In genomic region chr9:108198621-108199020, GRCm38 (mm10) we compare ENCODE assay signal across 13 mouse cellular contexts.
"Had no signal": no experiment of that assay in that cellular context is flagged by ENCODE, and none has a peak within 500 bp of the region (broad histone marks: within the 10 kb centered on the region; RNA-seq: fewer than 3 reads in every experiment).

No protein-coding gene starts in this region.

- H3K4me3 ChIP-seq: kidney, embryonic 15.5 days; limb, embryonic 15.5 days; liver, embryonic 12.5 days; lung, embryonic 15.5 days; midbrain, embryonic 15.5 days; neural tube, embryonic 13.5 days had no signal

- H3K9me3 ChIP-seq: kidney, embryonic 15.5 days; limb, embryonic 15.5 days; liver, embryonic 12.5 days; lung, embryonic 15.5 days; midbrain, embryonic 15.5 days; neural tube, embryonic 13.5 days had no signal

- H3K27ac ChIP-seq: kidney, embryonic 15.5 days; limb, embryonic 15.5 days; liver, embryonic 12.5 days; lung, embryonic 15.5 days; midbrain, embryonic 15.5 days; neural tube, embryonic 13.5 days; stomach, postnatal 0 days had no signal

- H3K4me2 ChIP-seq: kidney, embryonic 15.5 days; limb, embryonic 15.5 days; liver, embryonic 12.5 days; lung, embryonic 15.5 days; midbrain, embryonic 15.5 days; neural tube, embryonic 13.5 days had no signal

- H3K9ac ChIP-seq: kidney, embryonic 15.5 days; limb, embryonic 15.5 days; liver, embryonic 12.5 days; lung, embryonic 15.5 days; midbrain, embryonic 15.5 days; neural tube, embryonic 13.5 days had no signal

- DNase-seq: layer of hippocampus, adult 9-11 months; layer of hippocampus, postnatal 36 days; right cerebral cortex, postnatal 14 days; thymus, postnatal 4 days had no signal

- H3K36me3 ChIP-seq: kidney, embryonic 15.5 days; limb, embryonic 15.5 days; liver, embryonic 12.5 days; lung, embryonic 15.5 days; midbrain, embryonic 15.5 days; neural tube, embryonic 13.5 days had no signal

- ATAC-seq: inflammation-experienced regulatory T-cells, adult 6 months; intestine, postnatal 0 days; liver, embryonic 12.5 days; midbrain, embryonic 15.5 days had no signal

- H3K27me3 ChIP-seq: kidney, embryonic 15.5 days; limb, embryonic 15.5 days; lung, embryonic 15.5 days; midbrain, embryonic 15.5 days; neural tube, embryonic 13.5 days had no signal
